In genomic region chr5:24842274-24843102, GRCm38 (mm10) we compare ENCODE assay signal across 8 mouse cellular contexts. TPM values are rescaled to one million over a fixed set of nuclear protein-coding genes. Genes with fewer than 3 reads are reported as not detected.
DNase-seq lines count a peak whose midpoint lies in the region; ATAC-seq lines count a peak whose summit lies in the region.

Rheb (minus strand) TSS chr5:24842624.

- H3K9ac ChIP-seq in heart, embryonic 13.5 days: peak within 1 kb of the TSS; percentile 99
- H3K9ac ChIP-seq in liver, embryonic 12.5 days: peak within 1 kb of the TSS; percentile 99
- peak within 1 kb of the TSS; percentile 86 for H3K9ac ChIP-seq in stomach, embryonic 15.5 days

- ATAC-seq in heart, embryonic 13.5 days (ENCODE audit: extremely low read depth, insufficient number of reproducible peaks, low FRiP score, low TSS enrichment): peak; percentile 92
- ATAC-seq in liver, embryonic 12.5 days: peak; percentile 93
- ATAC-seq in stomach, embryonic 15.5 days (ENCODE audit: insufficient read depth, low FRiP score, low read depth): peak; percentile 95

- no peaks in the 10 kb centered on the region for H3K36me3 ChIP-seq in heart, embryonic 13.5 days
- H3K36me3 ChIP-seq in liver, embryonic 12.5 days: peaks cover 4% of the 10 kb centered on the region; the same call in 1 of the 2 replicates
- H3K36me3 ChIP-seq in stomach, embryonic 15.5 days: no peaks in the 10 kb centered on the region

- peak; percentile 99 for DNase-seq in CD4-positive, CD25-positive, alpha-beta regulatory T cell, adult 2 months (ENCODE audit: low read depth, low spot score)
- DNase-seq in fat pad, adult 2 months (ENCODE audit: extremely low read depth, low read depth, low spot score): peak; percentile 92
- DNase-seq in kidney, postnatal 10 days: peak; percentile 99
- peak; percentile 99 for DNase-seq in natural killer cell, adult 2 months (ENCODE audit: low spot score in 2 of 2)

- under 1% methylated on average over 92 of the region's 92 CpGs for WGBS in heart, embryonic 13.5 days
- WGBS in liver, embryonic 12.5 days (ENCODE audit: insufficient replicate concordance): 2% methylated on average over 92 of the region's 92 CpGs
- under 1% methylated on average over 92 of the region's 92 CpGs for WGBS in stomach, embryonic 15.5 days

- H3K4me1 ChIP-seq in brown adipose tissue, adult 24 weeks (ENCODE audit: control insufficient read depth, insufficient read depth, insufficient read length, low read length): peaks cover 12% of the 10 kb centered on the region; the same call in 1 of the 2 replicates
- peaks cover 47% of the 10 kb centered on the region for H3K4me1 ChIP-seq in heart, embryonic 13.5 days
- peaks cover 45% of the 10 kb centered on the region for H3K4me1 ChIP-seq in liver, embryonic 12.5 days
- peaks cover 7% of the 10 kb centered on the region; the same call in 1 of the 2 replicates for H3K4me1 ChIP-seq in stomach, embryonic 15.5 days

- H3K27me3 ChIP-seq in heart, embryonic 13.5 days (replicated peaks): no peaks in the 10 kb centered on the region
- H3K27me3 ChIP-seq in liver, embryonic 12.5 days (replicated peaks): no peaks in the 10 kb centered on the region
- no peaks in the 10 kb centered on the region for H3K27me3 ChIP-seq in stomach, embryonic 15.5 days (replicated peaks)

- peak within 1 kb of the TSS; percentile 99 for H3K27ac ChIP-seq in brown adipose tissue, adult 24 weeks (replicated peaks; ENCODE audit: low read depth, low read length)
- H3K27ac ChIP-seq in heart, embryonic 13.5 days (replicated peaks): peak within 1 kb of the TSS; percentile 100
- peak within 1 kb of the TSS; percentile 100 for H3K27ac ChIP-seq in liver, embryonic 12.5 days
- H3K27ac ChIP-seq in stomach, embryonic 15.5 days: peak within 1 kb of the TSS; percentile 100

- peak within 1 kb of the TSS; percentile 96 for H3K4me2 ChIP-seq in heart, embryonic 13.5 days
- peak within 1 kb of the TSS; percentile 86 for H3K4me2 ChIP-seq in liver, embryonic 12.5 days
- H3K4me2 ChIP-seq in stomach, embryonic 15.5 days: peak within 1 kb of the TSS; percentile 83

- peak within 1 kb of the TSS; percentile 98 for H3K4me3 ChIP-seq in brown adipose tissue, adult 24 weeks (ENCODE audit: insufficient read depth, low read depth, low read length)
- H3K4me3 ChIP-seq in heart, embryonic 13.5 days: peak within 1 kb of the TSS; percentile 98
- peak within 1 kb of the TSS; percentile 95 for H3K4me3 ChIP-seq in liver, embryonic 12.5 days
- peak within 1 kb of the TSS; percentile 94 for H3K4me3 ChIP-seq in stomach, embryonic 15.5 days (replicated peaks)

- H3K9me3 ChIP-seq in heart, embryonic 13.5 days: no peaks in the 10 kb centered on the region
- no peaks in the 10 kb centered on the region for H3K9me3 ChIP-seq in liver, embryonic 12.5 days (replicated peaks)
- no peaks in the 10 kb centered on the region for H3K9me3 ChIP-seq in stomach, embryonic 15.5 days

RNA-seq across cellular contexts. Expression of gene Rheb, which starts in this region (rescaled TPM):
- 86.6 and 143 TPM in 2 replicates for polyA plus RNA-seq in brown adipose tissue, adult 24 weeks (2012; ENCODE audit: insufficient read depth, insufficient read length, missing spikeins)
- 235 and 261 TPM in 2 replicates for polyA plus RNA-seq in heart, embryonic 13.5 days (2015; fragmentation: Nextera tagmentation; extraction: Ambion mirVana)
- 110 and 113 TPM in 2 replicates for polyA plus RNA-seq in liver, embryonic 12.5 days (2016; fragmentation: Nextera tagmentation; extraction: Ambion mirVana)
- polyA plus RNA-seq in stomach, embryonic 15.5 days (2015; fragmentation: Nextera tagmentation; extraction: Ambion mirVana): 240 and 242 TPM in 2 replicates

Comparison
In these comparisons a context has a peak if more than half of its experiments do, and no peak if none do; other contexts are left out.
1. Peak in every context shown above with its lines: DNase-seq, ATAC-seq, H3K4me3 ChIP-seq and H3K27ac ChIP-seq.